Mouse (Mus musculus) left cerebral cortex, postnatal 10 days (tissue): ENCODE results near the gene Cxadr. TPM values are rescaled to one million over a fixed set of nuclear protein-coding genes. Genes with fewer than 3 reads are reported as not detected.

Source experiments
- DNase-seq, 2 experiments: peaks; one replicate each; pipeline ENCODE4 v3.0.0; 2021 to 2022; ENCODE audit warnings: low spot score in 2 of 2, mixed read lengths in 1 of 2; ENCODE audit errors: extremely low spot score in 1 of 2
- intact Hi-C: fragments of 180-260 bp; cut with DNase I; formaldehyde crosslinking; loops from one replicate; pipeline ENCODE4 v1.15.1; 2025
- total RNA-seq, 2 experiments: library from RNA; stranded (reverse); gene quantifications; 2 replicates each; pipeline ENCODE4 v1.2.3; 2021

Cxadr gene
- total RNA-seq, 2 experiments from 2014 or later: 208 to 232 TPM

DNA sequence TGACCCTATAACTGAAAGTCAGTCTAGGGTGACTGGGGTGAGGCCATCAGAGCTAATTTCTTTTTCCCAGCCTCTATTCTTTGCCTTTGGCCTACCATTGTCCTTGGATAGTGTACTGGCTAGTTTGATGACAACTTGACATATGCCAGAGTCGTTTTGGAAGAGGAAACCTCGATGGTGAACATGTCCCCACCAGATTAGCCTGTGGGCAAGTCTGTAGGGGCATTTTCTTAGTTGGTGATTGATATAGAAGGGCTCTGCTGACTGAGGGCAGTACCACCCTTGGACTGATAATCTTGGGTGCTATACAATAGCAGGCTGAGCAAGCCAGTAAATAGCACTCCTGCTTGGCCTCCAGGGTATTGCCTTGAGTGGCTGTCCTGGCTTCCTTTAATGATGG lies 101.0 kb downstream of the Cxadr start:
- intact Hi-C loops: no loop called here

DNA sequence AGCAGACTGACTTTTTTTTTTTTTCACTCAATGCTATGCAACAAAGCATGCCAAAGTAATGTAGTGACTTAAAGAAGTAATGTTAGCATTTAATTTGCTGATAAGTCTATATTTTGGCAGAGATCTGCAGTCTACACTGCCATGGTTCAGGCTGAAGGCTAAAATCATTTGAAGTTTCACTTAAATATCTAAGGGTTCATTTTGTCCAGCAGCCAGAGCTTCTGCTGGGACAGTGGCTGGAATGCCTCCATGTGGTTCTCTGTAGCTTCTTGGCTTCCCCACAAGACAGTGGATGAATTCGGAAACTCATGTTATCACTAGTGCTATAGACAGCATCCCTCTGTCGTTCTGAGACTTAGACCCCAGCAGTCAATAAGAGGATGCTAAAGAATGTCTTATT lies 105.4 kb downstream of the Cxadr start:
- no peak for DNase-seq
- intact Hi-C loops: no loop called here

More for the DNA sequence above, 101.0 kb downstream of the Cxadr start:
- DNase-seq: no peak

DNA sequence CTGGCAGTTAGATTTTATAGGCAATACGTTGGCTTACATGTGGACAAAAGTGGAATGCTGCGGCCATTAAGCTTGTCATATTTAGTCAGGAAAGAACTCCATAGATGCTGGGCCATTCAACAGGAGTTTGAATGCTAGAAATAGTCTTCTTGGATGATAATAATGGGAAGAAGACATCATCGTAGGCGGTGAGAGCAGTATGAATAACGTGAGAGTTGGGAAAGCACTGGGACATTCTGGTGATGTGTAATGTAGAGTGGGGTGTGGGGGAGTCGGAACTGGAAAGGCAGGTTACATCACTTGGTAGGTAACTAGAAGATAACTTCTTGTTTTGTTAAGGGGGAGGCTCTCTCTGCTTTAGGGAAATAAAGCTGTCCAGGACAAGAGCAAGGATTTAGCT lies 106.6 kb downstream of the Cxadr start:
- intact Hi-C loops: no loop called here
- no peak for DNase-seq

Other genes starting within 250 kb of the Cxadr start
- gene Btg3, start 75.7 kb downstream of the Cxadr start, total RNA-seq: 1 to 10 TPM; 5.5 to 6.9 TPM